Mouse (Mus musculus): ENCODE measurements at regions not wholly inside any gene's neighbourhood (a gene's known extent, or its start where the extent isn't known, plus 50 kb on each side); places are given as distances from the start of the nearest gene placed in this dataset.
"Not testable (repeated sequence)": the region's sequence is repeated elsewhere in the genome, so short reads cannot be mapped to it uniquely, and the experiment has no call there.

DNA sequence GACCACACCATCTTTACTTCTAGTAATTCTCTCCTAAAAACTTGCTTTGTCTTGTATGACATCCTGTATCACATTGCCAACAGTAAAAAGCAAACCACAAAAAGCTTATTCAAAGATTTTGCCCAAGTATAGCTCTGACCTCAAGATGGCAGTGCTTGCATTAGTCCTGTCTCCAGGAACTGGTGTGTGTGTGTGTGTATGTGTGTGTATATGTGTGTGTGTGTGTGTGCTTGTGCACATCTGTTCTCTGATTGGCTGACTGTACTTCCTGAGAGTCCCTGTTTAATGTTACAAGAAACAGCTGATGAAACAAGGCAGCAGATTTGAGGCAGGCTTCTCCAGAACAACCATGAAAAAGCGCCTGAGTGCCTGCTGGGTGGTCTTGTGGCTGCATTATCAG lies 735.0 kb downstream of the Dad1 start:
- ATAC-seq (ENCODE audit: insufficient number of reproducible peaks, low FRiP score, low TSS enrichment) = not testable (repeated sequence)

GRCm38 (mm10) chr14:53516623-53517238 lies 737.2 kb downstream of the Dad1 start:
- ATAC-seq (ENCODE audit: insufficient number of reproducible peaks, low FRiP score, low TSS enrichment) = not testable (repeated sequence)

- ATAC-seq (ENCODE audit: insufficient number of reproducible peaks, low FRiP score, low TSS enrichment) = 0 out of 2 replicates have a peak, but pooled peaks have one; percentile 26
These were observed 748.5 kb downstream of the Dad1 start for GRCm38 (mm10) chr14:53505389-53505788.

- ATAC-seq (ENCODE audit: insufficient number of reproducible peaks, low FRiP score, low TSS enrichment) = not testable (repeated sequence)
These were observed 765.5 kb downstream of the Dad1 start for GRCm38 (mm10) chr14:53488383-53488782.

GRCm38 (mm10) chr14:53487611-53488010 lies 766.3 kb downstream of the Dad1 start:
- not testable (repeated sequence) for ATAC-seq (ENCODE audit: insufficient number of reproducible peaks, low FRiP score, low TSS enrichment)

- ATAC-seq (ENCODE audit: insufficient number of reproducible peaks, low FRiP score, low TSS enrichment) = not testable (repeated sequence)
These were observed 779.7 kb downstream of the Dad1 start for GRCm38 (mm10) chr14:53474170-53474569.

DNA sequence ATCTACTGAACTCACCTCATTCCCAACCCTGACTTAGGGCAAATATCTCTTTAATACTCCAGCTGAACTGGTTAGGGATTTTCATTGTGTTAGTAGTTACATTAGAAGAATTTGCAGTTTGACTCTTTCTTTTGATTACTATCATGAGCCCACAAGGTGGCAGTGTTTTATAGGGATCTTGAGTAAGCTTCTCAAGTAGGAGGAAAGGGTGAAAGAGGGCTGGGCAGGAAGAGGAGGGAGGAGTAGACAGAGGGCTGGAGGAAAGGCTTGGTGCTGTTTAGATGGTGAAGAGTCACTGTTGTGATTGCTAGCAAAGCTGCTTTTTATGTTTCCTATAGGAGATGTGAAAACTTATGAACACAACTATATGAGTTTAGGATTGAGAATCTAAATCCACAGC lies 793.1 kb downstream of the Dad1 start:
- not testable (repeated sequence) for ATAC-seq (ENCODE audit: insufficient number of reproducible peaks, low FRiP score, low TSS enrichment)

DNA sequence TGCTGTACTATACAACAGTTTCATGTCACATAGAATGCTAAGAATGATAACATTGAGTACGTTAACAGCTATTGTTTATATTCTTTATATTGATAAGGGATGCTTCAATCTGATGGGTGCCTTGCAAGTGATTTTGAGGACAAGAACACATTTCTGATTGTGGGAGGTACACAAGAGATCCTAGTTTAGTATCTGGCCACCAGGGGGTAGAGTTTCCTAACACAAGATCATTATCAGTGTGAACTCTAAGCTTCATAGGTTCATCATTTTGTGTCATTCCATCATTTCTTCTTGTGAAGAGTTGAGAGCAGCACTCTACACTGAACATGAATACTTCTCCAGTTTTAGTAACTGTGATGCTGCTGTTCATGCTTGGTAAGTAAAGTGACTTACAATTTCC lies 799.9 kb downstream of the Dad1 start:
- ATAC-seq (ENCODE audit: insufficient number of reproducible peaks, low FRiP score, low TSS enrichment) = no peak

GRCm38 (mm10) chr14:53439643-53440042 lies 814.3 kb downstream of the Dad1 start:
- ATAC-seq (ENCODE audit: insufficient number of reproducible peaks, low FRiP score, low TSS enrichment) = not testable (repeated sequence)

GRCm38 (mm10) chr14:53430130-53430529 lies 823.8 kb downstream of the Dad1 start:
- ATAC-seq (ENCODE audit: insufficient number of reproducible peaks, low FRiP score, low TSS enrichment) = not testable (repeated sequence)

GRCm38 (mm10) chr14:53428447-53428846 lies 825.5 kb downstream of the Dad1 start:
- ATAC-seq (ENCODE audit: insufficient number of reproducible peaks, low FRiP score, low TSS enrichment) = not testable (repeated sequence)

DNA sequence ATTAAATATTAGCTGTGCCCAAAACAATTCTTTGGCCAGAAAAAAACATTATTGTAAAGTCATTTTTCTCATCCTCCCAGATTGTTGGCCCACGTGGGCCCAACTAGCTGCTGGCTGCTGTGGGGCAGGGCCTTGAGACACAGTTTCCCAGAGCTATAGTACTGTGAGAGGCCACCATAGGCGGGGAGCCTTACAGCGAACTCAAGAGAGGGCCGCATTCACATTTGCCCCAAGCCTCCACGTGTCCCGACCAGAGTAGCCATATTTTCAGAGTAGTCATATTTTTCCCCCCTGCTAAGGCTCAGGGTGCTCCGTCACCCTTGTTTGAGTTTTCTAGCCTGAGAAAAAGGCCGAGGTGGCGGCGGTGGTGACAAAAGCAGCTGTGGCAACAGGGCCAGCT lies 826.3 kb downstream of the Dad1 start:
- ATAC-seq (ENCODE audit: insufficient number of reproducible peaks, low FRiP score, low TSS enrichment) = not testable (repeated sequence)

- ATAC-seq (ENCODE audit: insufficient number of reproducible peaks, low FRiP score, low TSS enrichment) = not testable (repeated sequence)
These were observed 836.9 kb downstream of the Dad1 start for GRCm38 (mm10) chr14:53416955-53417354.

DNA sequence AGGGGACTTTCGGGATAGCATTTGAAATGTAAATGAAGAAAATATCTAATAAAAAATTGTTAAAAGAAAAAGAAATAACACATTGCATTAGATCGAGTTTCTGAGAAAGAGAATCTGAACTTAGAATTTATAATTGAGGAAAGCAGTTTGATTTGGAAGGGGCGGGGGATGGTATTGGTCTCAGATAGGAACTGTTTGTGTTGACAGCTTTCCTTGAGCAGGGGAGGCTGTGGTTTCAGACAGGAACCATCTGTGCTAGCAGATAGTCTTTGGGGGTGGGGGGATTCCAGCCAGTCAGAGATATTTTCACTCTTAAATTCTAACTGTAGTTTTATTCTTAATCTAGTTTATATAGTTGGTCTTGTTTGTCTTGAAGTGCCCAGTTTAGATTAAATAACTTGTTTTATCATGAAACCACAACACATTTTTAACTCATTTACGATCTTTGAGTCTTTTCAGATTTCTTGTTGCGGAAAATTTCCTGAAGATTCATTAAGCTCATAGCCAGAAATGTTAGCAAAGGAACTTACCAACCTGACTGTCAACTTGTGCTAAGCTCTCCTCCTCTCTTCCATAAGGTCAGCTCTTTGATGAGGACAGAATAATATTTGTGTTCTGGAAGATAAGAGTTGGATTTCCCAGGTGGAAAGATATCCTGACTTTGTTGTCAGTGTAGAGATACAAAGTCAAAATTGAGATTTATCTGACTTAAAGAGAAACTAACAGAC lies 846.2 kb downstream of the Dad1 start:
- not testable (repeated sequence) for ATAC-seq (ENCODE audit: insufficient number of reproducible peaks, low FRiP score, low TSS enrichment)

DNA sequence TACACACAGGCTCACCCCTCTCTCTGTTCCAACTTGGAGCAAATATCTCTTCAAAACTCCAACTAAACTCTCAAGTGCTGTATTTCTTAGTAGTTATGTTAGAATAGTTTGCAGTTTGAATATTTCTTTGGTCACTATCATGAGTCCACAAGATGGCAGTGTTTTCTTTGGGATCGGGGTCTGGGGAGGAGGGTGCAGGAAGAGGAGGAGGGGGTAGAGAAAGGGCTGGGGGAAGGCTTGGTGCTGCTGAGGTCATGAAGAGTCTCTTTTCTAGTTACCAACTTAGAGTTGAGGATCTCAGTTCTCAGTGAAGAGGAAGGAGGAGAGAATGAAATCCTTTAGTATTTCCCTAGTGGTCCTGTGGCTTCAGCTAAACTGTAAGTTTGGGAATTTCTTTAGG lies 863.6 kb downstream of the Dad1 start:
- not testable (repeated sequence) for ATAC-seq (ENCODE audit: insufficient number of reproducible peaks, low FRiP score, low TSS enrichment)

DNA sequence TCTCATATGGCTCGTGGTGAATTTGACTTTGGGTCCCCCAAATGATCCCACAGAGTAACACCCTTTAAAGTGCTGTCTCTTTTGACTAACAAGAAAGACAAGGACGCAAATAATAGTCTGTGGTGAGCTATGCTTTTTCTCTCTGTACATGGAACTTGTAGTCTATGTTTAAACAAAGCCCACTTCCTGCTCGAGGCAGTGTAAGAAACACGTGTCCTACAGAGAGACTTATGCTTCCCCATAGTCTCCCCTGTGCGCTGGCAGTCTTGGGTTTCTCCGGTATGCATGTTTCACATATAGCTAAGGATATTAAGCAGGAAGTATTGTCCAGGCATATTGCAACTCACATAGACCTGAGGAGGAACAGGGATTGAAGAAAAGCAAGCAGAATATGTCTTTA lies 879.0 kb upstream of the Olfr1507 start:
- not testable (repeated sequence) for ATAC-seq (ENCODE audit: insufficient number of reproducible peaks, low FRiP score, low TSS enrichment)

DNA sequence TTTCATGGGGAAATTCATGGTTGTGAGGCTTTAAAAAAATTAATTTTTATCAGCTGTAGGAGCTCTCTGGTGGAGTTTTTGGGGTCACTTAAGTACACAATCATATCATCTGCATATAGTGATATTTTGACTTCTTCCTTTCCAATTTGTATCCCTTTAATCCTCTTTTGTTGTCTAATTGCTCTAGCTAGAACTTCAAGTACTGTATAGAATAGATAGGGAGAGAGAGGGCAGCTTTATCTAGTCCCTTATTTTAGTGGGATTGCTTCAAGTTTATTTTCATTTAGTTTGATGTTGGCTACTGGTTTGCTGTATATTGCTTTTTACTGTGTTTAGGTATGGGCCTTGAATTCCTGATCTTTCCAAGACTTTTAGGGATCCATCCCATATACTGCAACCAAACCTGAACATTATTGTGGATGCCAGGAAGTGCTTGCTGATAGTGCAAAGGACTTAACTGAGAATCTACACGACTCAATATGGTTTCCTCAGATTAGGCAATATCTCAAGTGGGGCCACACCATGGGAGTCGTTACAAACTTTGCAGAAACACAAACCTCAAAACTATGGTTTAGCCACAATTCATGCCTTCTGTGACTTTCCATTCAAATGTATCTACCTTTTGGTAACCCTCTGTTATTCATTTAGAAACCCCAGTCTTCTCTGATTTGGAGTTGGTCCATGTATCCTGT lies 878.4 kb upstream of the Olfr1507 start:
- not testable (repeated sequence) for ATAC-seq (ENCODE audit: insufficient number of reproducible peaks, low FRiP score, low TSS enrichment)

- ATAC-seq (ENCODE audit: insufficient number of reproducible peaks, low FRiP score, low TSS enrichment) = no peak
These were observed 874.2 kb upstream of the Olfr1507 start for GRCm38 (mm10) chr14:53369776-53370175.

DNA sequence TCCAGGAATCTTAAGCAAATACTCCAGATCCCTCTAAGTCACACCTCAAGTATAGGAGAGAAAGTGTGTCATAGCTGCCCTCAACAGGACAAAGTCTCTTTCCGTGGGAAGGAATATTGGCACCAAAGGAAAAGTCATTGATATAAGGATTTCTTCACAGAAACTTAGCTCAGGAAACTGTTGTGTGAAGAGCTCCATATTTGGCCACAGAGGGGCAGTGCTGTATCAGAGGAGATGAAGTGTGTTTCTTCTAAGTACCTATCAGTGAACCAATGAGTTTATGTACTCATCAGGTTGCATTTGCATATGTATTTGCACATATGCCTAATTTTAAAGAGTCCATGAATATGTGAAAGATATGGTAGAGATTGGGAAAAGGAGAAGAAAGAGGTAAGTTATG lies 871.9 kb upstream of the Olfr1507 start:
- not testable (repeated sequence) for ATAC-seq (ENCODE audit: insufficient number of reproducible peaks, low FRiP score, low TSS enrichment)

GRCm38 (mm10) chr14:53363995-53364394 lies 868.4 kb upstream of the Olfr1507 start:
- ATAC-seq (ENCODE audit: insufficient number of reproducible peaks, low FRiP score, low TSS enrichment) = not testable (repeated sequence)

- not testable (repeated sequence) for ATAC-seq (ENCODE audit: insufficient number of reproducible peaks, low FRiP score, low TSS enrichment)
These were observed 866.5 kb upstream of the Olfr1507 start for GRCm38 (mm10) chr14:53362054-53362453.
